Mouse (Mus musculus) right cerebral cortex, postnatal 25 days (tissue): Measurements from ENCODE around the gene Borcs6.

ENCODE experiments used
- DNase-seq: peaks from one replicate; pipeline ENCODE4 v3.0.0; 2022

Borcs6 gene

DNA sequence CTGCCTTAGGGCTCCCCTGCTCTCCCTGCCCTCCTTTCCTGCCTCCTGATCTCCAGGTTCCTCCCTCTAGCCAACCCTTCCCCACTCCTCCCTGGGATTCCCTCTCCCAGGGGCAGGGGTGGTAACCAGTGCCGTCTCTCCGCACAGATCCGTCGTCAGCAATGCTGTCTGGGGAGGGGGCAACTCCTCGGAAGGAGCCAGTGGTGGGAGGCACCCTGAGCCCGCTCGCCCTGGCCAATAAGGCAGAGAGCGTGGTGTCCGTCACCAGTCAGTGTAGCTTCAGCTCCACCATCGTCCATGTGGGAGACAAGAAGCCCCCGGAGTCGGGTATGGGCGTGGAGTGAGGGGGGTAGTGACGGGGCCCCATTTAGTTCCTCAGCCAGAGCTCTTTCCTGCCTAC, 45.0 kb downstream of the Borcs6 start:
- peak; percentile 4 for DNase-seq

- no peak for DNase-seq
Observed at GRCm38 (mm10) chr11:69105227-69105626, 45.7 kb downstream of the Borcs6 start.

DNA sequence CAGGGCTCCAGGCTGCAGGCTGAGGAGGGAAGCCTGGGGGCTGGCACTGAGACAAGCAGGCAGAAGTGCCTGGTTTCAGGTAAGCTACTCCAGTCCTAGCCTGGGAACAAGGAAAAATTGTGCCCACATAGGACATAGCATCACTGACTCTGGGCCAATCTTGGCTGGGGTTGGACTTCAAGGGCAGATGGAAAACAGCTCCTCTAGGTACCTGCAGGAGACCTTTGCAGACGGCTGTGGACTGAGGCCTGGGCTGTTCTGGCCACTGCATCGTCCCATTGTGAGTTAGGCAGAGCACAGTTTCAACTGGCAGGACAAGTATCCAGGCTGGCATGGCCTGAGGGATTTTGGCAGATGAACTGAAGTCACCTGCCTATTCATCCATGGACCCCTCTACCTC, 46.3 kb downstream of the Borcs6 start:
- DNase-seq, result no peak

- no peak for DNase-seq
Observed at GRCm38 (mm10) chr11:69106299-69106698, 46.8 kb downstream of the Borcs6 start.

DNA sequence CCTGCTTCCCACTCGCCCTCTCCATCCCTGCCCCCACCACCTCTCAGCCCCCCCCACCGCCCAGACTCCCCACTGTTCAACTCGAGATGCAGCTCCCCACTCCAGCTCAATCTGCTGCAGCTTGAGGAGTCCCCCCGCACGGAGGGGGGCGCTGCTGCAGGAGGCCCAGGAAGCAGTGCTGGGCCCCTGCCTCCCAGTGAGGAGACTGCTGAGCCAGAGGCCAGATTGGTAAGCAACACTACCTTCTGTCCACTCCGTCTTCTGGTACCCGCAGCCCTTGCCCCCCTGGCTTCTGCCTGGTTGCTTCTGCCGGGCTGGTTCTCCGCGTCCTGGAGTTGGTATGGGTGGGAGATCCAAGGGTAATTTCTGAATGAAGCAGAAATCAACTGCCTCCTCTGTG, 47.3 kb downstream of the Borcs6 start:
- no peak for DNase-seq

DNA sequence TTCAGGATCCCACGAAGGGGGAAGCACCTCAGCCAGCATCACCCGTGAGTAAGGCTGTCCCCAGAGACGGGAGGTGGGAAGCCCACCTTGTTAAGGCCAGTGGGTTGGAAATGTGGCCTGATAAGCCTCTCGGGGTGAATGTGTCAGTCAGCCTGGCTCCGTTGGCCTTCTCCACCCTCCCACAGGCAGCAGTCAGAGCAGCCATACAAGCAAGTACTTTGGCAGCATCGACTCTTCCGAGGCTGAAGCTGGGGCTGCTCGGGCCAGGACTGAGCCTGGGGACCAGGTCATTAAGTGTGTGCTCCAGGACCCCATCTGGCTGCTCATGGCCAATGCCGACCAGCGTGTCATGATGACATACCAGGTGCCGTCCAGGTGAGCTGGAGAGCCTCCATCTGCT, 48.2 kb downstream of the Borcs6 start:
- no peak for DNase-seq

DNA sequence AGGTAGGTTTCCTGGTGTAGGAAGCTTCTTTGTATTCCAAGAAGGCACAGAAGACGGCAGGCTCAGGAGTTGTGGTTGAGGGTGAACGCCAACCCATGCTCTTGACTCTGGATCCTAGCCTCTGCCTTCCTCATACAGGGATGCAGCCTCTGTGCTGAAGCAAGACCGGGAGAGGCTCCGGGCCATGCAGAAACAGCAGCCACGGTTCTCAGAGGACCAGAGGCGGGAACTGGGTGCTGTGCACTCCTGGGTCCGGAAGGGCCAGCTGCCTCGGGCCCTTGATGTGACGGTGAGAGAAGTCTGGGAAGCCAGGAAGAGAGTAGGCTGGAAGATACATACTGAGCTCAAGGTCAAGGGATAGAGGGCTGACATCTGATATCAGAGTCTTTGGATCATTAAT, 48.7 kb downstream of the Borcs6 start:
- DNase-seq, result no peak

DNA sequence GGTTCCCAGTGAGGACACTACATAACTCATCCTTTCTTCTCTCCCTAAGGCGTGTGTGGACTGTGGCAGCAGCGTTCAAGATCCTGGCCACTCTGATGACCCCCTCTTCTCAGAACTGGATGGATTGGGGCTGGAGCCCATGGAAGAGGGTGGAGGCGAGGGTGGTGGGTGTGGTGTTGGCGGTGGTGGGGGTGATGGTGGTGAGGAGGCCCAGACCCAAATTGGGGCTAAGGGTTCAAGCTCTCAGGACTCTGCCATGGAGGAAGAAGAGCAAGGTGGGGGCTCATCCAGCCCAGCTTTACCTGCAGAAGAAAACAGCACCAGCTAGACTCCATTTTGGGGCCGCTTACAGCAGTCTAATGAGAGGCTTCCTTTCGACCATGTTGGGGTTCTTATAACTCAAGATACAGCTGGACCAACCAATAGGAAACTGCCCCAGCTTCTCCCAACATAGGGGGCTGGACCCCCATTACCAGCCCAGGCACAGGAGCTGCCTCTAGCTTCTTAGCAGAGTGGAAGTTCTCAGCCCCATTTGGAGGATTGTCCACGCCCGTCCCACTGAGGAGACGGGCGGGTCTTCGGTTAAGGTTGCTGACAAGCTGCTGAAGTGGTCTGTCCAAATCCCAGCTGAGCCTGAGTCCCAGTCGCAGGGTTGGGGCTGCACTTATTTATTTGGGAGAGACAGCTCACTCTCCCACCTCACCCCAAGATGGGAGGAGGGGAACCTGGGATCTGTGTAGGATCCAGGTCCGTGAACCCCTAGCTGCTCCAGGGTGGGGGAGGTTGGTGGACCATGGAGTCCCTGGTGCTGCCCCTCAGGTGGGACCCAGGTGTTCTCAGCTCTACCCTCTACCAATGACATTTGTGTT, 49.7 kb downstream of the Borcs6 start:
- peak; percentile 7 for DNase-seq

- DNase-seq, result peak; percentile 87
Observed at GRCm38 (mm10) chr11:69110319-69111046, 51.0 kb downstream of the Borcs6 start.
